Mouse (Mus musculus) bone marrow, adult 2 months (tissue): ENCODE data around the gene Mertk. TPM values are rescaled to one million over a fixed set of nuclear protein-coding genes. Genes with fewer than 3 reads are reported as not detected.

Experiments used
- H3K27ac ChIP-seq: fragments of 200-500 bp; 2 replicates; pipeline ENCODE4 v1.5.1; 2012; ENCODE audit warnings: low read depth, mild to moderate bottlenecking, control low read depth, inconsistent platforms, low read length; ENCODE audit not compliant: control insufficient read depth, poor library complexity, insufficient read depth
- H3K4me1 ChIP-seq: fragments of 200-500 bp; 2 replicates; pipeline ENCODE4 v1.6.1; 2011; ENCODE audit warnings: low read length; ENCODE audit not compliant: control insufficient read depth, insufficient read depth
- H3K4me3 ChIP-seq: fragments of 200-500 bp; replicated peaks from 2 replicates; pipeline ENCODE3; 2011; ENCODE audit warnings: mild to moderate bottlenecking, low read depth, low read length, control low read depth; ENCODE audit not compliant: control insufficient read depth
- CTCF ChIP-seq: fragments of 200-500 bp; IDR thresholded peaks from 2 replicates; pipeline ENCODE4 v1.5.1; 2011; ENCODE audit warnings: low read length, control low read depth; ENCODE audit not compliant: control insufficient read depth, insufficient read depth
- POLR2A ChIP-seq: fragments of 200-500 bp; IDR thresholded peaks from 2 replicates; pipeline ENCODE4 v1.6.1; 2011; ENCODE audit warnings: low read depth, mild to moderate bottlenecking, control low read depth, low read length, borderline replicate concordance; ENCODE audit not compliant: control insufficient read depth
- WGBS: fragments of 180-500 bp; shearing (Covaris S2); methylation state at CpG from one replicate; pipeline ENCODE4 v1.1.7; 2018; 5-methylcytosine and 5-hydroxymethylcytosine counted together
- polyA plus RNA-seq: library from polyadenylated mRNA; stranded (reverse); fragments of >200 nt; gene quantifications from 2 replicates; pipeline ENCODE4 v1.2.4, GENCODE M21; 2011; ENCODE audit warnings: low replicate concordance; ENCODE audit not compliant: missing spikeins, insufficient read depth, insufficient read length

Gene Mertk
- polyA plus RNA-seq, 1 experiment: 4.9 TPM

DNA sequence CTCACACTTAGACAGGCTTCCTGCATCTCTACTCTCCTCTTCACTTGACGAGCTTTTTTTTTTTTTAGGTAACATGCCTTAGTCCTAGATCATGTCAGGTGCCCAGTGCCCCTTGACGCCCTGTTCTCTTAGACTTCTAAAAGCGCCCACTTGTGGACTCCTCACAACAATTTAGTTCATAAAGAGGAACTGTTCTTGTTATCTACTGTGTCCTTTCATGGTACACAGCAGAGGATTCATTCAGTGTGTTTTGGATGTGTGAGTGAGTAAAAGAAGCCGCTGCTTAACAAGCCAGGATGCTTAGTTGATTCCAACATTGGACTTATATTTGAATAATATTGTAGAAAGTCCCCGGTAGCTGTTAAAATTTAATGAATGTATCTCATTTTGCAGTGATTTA lies 125.1 kb downstream of the Mertk start:
- no peak overlapping the region for H3K27ac ChIP-seq
- 82% methylated on average over 5 of the region's 5 CpGs for WGBS
- no peak overlapping the region for H3K4me3 ChIP-seq
- TF ChIP-seq CTCF: no peak
- TF ChIP-seq POLR2A: no peak
- H3K4me1 ChIP-seq: no peaks in the 10 kb centered on the region

DNA sequence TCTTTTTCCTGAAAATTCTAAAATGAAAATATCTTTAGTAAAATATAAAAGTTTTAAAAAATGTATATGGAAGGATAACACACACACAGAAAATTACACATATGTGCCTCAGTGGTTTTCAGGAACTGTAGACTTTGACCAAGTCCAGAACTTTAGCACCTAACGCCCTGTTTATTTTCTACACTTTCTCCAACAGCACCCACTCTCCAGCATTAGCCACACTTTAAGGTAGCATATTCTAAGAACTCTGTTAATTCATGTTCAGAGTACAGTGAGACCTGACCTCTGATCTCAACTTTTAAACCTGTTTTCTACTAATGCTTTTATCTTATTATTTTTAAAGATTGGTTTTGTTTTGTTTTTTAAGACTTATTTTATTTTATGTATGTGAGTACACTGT lies 129.0 kb downstream of the Mertk start:
- no peak overlapping the region for H3K27ac ChIP-seq
- no peaks in the 10 kb centered on the region for H3K4me1 ChIP-seq
- TF ChIP-seq POLR2A (no peak), CTCF (no peak)
- no peak overlapping the region for H3K4me3 ChIP-seq
- WGBS: 86% methylated on average over 1 of the region's 1 CpGs

DNA sequence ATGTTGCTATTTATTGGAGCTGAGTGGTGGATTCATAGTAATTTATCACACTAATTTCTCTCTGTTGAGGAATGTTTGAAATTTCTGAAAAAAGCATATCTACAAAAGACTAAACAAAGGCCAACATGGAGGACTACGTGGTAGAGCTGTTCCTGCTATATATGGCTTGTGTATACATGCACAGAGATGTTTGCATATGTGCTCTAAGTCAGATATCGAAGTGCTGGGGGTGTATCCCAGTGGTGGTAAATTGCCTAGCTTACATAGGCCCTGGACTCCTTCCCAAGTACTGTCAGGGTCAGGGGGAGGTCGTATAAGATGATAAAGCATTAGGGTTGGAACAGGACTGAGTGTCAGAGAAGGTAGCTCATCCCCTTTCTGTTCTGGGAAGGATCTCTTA lies 133.9 kb downstream of the Mertk start:
- TF ChIP-seq POLR2A: no peak
- no peak for TF ChIP-seq CTCF
- H3K4me3 ChIP-seq: no peak overlapping the region
- WGBS: 81% methylated on average over 3 of the region's 3 CpGs
- no peak overlapping the region for H3K27ac ChIP-seq
- no peaks in the 10 kb centered on the region for H3K4me1 ChIP-seq

DNA sequence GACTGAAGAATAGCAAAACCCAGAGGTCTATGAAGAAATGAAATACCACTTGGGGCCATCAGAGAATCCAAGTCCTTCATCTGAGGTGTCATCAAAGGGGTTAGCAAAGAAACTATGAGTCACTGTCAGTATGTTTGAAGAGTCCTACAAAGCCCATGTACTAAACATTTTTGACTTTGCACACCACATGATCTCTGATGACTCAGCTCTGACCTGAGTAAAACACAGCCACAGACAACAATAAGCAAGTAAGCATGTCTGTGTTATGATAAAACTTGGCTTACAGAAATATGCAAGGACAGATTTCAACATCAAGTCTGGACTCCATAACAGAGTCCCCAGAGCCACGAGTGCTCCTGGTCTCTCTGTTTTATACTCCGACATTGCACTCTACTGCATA lies 134.3 kb downstream of the Mertk start:
- Histone ChIP-seq H3K4me3 (no peak overlapping the region), H3K4me1 (no peaks in the 10 kb centered on the region), H3K27ac (no peak overlapping the region)
- 72% methylated on average over 2 of the region's 2 CpGs for WGBS
- no peak for TF ChIP-seq POLR2A
- no peak for TF ChIP-seq CTCF

DNA sequence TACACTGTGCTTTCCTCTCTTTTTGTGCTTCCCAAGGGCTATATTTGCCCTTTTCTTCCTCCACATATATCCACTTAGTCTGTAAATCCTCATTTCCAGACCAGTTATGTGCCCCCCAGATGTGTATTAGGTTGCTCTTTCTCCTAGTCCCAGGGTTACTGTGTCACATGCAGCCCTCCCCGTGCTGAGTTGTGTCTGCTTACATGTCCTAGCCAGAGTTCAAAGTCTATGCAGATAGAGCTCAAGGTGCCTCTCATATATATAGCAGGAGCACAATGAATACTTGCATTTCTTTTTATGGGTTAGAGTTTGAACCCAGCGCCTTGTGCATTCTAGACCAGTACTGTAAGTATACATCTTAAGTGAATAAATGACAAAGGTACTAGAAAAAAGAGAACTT lies 134.7 kb downstream of the Mertk start:
- Histone ChIP-seq H3K4me1 (no peaks in the 10 kb centered on the region), H3K27ac (no peak overlapping the region), H3K4me3 (no peak overlapping the region)
- TF ChIP-seq POLR2A (no peak), CTCF (no peak)
- 92% methylated on average over 2 of the region's 2 CpGs for WGBS

DNA sequence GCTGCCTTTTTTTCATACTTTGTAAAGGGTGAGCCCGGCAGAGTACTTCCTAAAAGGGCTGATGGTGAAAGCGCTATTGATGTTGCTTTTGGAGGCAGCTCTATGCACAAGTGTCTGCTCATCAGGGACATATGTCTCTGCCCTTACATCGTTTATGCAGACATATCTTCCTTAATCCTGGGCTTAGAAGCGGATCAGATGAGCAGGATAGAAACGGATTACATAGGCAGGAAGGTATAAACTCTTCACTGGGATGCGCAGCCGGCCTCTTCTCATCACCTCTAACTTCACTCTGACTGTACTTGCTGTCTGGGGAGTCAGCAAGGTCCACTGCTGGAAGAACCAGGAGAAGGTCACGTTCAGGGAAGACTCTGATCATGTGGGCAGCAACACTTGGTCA lies 138.8 kb downstream of the Mertk start:
- H3K27ac ChIP-seq: no peak overlapping the region
- 79% methylated on average over 8 of the region's 8 CpGs for WGBS
- H3K4me3 ChIP-seq: no peak overlapping the region
- no peak for TF ChIP-seq CTCF
- TF ChIP-seq POLR2A: no peak
- H3K4me1 ChIP-seq: no peaks in the 10 kb centered on the region

DNA sequence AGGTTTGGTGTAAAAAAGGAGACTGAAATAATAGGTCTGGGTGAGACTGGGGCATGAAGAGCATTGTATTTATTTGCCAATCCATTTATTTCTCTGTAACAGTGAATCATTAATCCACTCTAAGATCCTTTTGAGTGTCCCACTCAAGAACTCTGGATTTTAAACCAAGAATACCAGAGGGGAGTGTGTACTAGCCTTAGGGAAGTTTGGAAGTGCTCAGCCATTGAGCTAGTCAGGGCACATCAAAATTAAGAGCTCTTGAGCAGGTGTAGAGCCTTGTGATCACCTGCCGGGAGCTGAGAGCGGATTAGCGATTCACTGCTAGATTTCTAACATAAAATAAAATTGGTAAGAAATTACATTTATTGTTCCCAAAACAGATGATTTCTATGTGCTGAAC lies 139.9 kb downstream of the Mertk start:
- WGBS: 92% methylated on average over 3 of the region's 3 CpGs
- no peak for TF ChIP-seq POLR2A
- no peak for TF ChIP-seq CTCF
- H3K4me1 ChIP-seq: no peaks in the 10 kb centered on the region
- no peak overlapping the region for H3K27ac ChIP-seq
- no peak overlapping the region for H3K4me3 ChIP-seq

DNA sequence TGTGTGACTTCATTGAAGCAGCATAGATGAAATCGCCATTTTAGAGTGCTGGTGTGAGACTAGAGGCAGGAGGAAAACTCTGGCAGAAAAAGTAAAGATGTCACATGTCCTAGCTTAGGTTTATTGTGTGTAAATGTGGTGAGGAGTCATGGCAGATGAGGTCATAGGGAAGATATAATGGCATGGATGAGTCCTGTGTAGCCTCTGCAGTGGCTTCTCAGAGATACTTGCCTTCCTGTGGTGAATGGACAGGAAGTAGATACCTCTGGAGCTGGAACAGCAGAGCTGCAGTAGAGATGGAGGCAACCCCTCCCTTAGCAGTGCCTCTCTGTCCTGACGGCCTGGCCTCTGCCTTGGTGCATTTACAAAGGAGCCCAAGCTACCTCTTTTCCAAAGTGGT lies 140.7 kb downstream of the Mertk start:
- Histone ChIP-seq H3K27ac (no peak overlapping the region), H3K4me3 (no peak overlapping the region), H3K4me1 (no peaks in the 10 kb centered on the region)
- 81% methylated on average over 2 of the region's 2 CpGs for WGBS
- TF ChIP-seq CTCF (no peak), POLR2A (no peak)

DNA sequence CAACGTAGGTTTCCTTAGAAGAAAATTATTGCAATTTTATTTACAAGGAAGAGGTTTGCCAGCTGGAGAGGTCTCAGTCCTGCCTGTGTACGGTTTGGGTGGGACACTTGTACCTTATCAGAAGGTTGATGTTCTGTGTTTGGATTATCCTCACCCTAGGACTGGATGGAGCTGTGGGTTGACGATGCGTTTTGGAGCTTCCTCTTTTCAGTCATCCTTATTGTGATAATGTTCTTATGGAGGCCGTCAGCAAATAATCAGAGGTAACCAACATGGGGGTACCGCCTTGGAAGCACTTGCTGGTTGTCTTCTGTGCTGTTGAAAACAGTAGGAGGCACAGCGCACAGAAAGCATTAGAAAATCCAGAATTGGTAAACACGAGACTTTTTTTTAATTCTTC lies 143.7 kb downstream of the Mertk start:
- no peak for TF ChIP-seq CTCF
- no peak for TF ChIP-seq POLR2A
- Histone ChIP-seq H3K27ac (no peak overlapping the region), H3K4me1 (no peaks in the 10 kb centered on the region), H3K4me3 (no peak overlapping the region)
- WGBS: 73% methylated on average over 8 of the region's 8 CpGs

DNA sequence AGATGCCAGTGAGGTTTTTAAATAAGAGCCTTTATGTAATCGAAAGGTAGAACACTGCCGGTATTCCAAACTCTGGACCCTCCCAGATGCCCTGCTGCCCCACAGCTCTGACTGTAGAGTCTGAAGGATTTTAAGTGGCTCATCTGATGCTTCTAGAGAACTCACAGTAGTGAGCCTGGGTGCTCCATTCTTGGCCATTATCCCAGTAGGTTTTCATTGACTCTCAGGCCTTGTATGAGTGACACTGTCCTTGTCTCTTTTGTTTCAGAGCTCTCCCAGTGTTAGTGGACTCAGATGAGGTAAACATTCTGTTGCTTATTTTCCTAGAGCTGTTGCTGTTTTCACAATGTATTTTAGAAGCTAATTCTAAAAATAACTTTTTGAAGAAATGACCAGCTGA lies 151.3 kb downstream of the Mertk start:
- Histone ChIP-seq H3K4me3 (no peak overlapping the region), H3K27ac (no peak overlapping the region), H3K4me1 (no peaks in the 10 kb centered on the region)
- 86% methylated on average over 2 of the region's 2 CpGs for WGBS
- TF ChIP-seq POLR2A (no peak), CTCF (no peak)

Other genes starting within 250 kb of the Mertk start
- gene Spdye4c, start 107.7 kb upstream of the Mertk start, polyA plus RNA-seq: not detected in 2 replicates
- 20.3 and 26.7 TPM in 2 replicates for gene Anapc1, start 11.6 kb upstream of the Mertk start, polyA plus RNA-seq
- gene Tmem87b, start 119.2 kb downstream of the Mertk start, polyA plus RNA-seq: 5.1 and 7.7 TPM in 2 replicates
- gene Fbln7, start 164.0 kb downstream of the Mertk start, polyA plus RNA-seq: not detected in 2 replicates
- gene Zc3h8, start 245.1 kb downstream of the Mertk start, polyA plus RNA-seq: 3.2 and 3.4 TPM in 2 replicates